Mouse (Mus musculus): ENCODE measurements around the gene Ermap.

GRCm38 (mm10) chr4:119146816-119147215, 43.0 kb downstream of the Ermap start:
- TF ChIP-seq CTCF (conservative IDR thresholded peaks at IDR 0.05; ENCODE audit: insufficient read depth, insufficient read length, low read depth, low read length) (no peak), POLR2A (IDR thresholded peaks at IDR 0.05; ENCODE audit: low read depth, low read length) (no peak)

Data from kidney, adult 2 months (tissue).